Mouse (Mus musculus) heart, embryonic 15.5 days (tissue): ENCODE results near the gene Nmi. TPM values are rescaled to one million over a fixed set of nuclear protein-coding genes. Genes with fewer than 3 reads are reported as not detected.
"Not testable (repeated sequence)": the region's sequence is repeated elsewhere in the genome, so short reads cannot be mapped to it uniquely, and the experiment has no call there.

Experiments used
- ATAC-seq: fragments of 200-750 bp; cut with Nextera tagmentation; replicated peaks from 2 replicates; pipeline ENCODE4 v1.8.0; 2017; ENCODE audit warnings: low read depth, moderate TSS enrichment; ENCODE audit not compliant: insufficient number of reproducible peaks, insufficient read depth, low FRiP score
- H3K27ac ChIP-seq: fragments of 300-500 bp; sonication (generic); 2 replicates; pipeline ENCODE4 v1.5.1; 2015; ENCODE audit warnings: mild to moderate bottlenecking, inconsistent platforms
- H3K27me3 ChIP-seq: fragments of 300-500 bp; sonication (generic); 2 replicates; pipeline ENCODE4 v1.6.1; 2015; ENCODE audit warnings: inconsistent platforms
- H3K36me3 ChIP-seq: fragments of 300-500 bp; sonication (generic); 2 replicates; pipeline ENCODE4 v1.6.1; 2015; ENCODE audit warnings: mild to moderate bottlenecking, inconsistent platforms
- H3K4me1 ChIP-seq: fragments of 300-500 bp; sonication (generic); replicated peaks from 2 replicates; pipeline ENCODE4 v1.6.1; 2015; ENCODE audit warnings: inconsistent platforms
- H3K4me2 ChIP-seq: fragments of 300-500 bp; sonication (generic); 2 replicates; pipeline ENCODE4 v1.6.1; 2015; ENCODE audit warnings: inconsistent platforms, mild to moderate bottlenecking, moderate library complexity
- H3K4me3 ChIP-seq: fragments of 300-500 bp; sonication (generic); 2 replicates; pipeline ENCODE4 v1.5.1; 2015; ENCODE audit warnings: mild to moderate bottlenecking, inconsistent platforms
- H3K9ac ChIP-seq: fragments of 300-500 bp; sonication (generic); 2 replicates; pipeline ENCODE4 v1.6.1; 2015; ENCODE audit warnings: mild to moderate bottlenecking, inconsistent platforms
- H3K9me3 ChIP-seq: fragments of 300-500 bp; sonication (generic); replicated peaks from 2 replicates; pipeline ENCODE4 v1.6.1; 2016; ENCODE audit warnings: inconsistent platforms
- WGBS: fragments of 180-500 bp; shearing (Covaris S2); methylation state at CpG from one replicate; pipeline ENCODE4 v1.1.7; 2015; ENCODE audit warnings: mixed read lengths; 5-methylcytosine and 5-hydroxymethylcytosine counted together
- polyA plus RNA-seq: library from polyadenylated mRNA; unstranded; fragments of >200 nt; fragmentation: Nextera tagmentation; extraction: Ambion mirVana; gene quantifications from 2 replicates; pipeline ENCODE4 v1.2.1, GENCODE M21; 2015

The Nmi gene
- 16.2 and 18.2 TPM in 2 replicates for polyA plus RNA-seq

- 64% methylated on average over 9 of the region's 9 CpGs for whole genome bisulfite sequencing
- peak; percentile 76; the same call in 1 of the 2 replicates for ATAC-seq
These were observed at the start of gene Nmi for GRCm38 (mm10) chr2:51973410-51973968. TSS of gene Nmi (minus strand) at chr2:51973494.

GRCm38 (mm10) chr2:52016361-52016760, 43.1 kb upstream of the Nmi start:
- ATAC-seq: no peak
- Histone ChIP-seq H3K4me3 (no peak overlapping the region), H3K4me1 (peaks cover 9% of the 10 kb centered on the region), H3K27ac (no peak overlapping the region), H3K27me3 (no peaks in the 10 kb centered on the region), H3K4me2 (peak overlapping the region; percentile 48), H3K9ac (no peak overlapping the region), H3K9me3 (no peaks in the 10 kb centered on the region), H3K36me3 (no peaks in the 10 kb centered on the region)
- WGBS: 32% methylated on average over 7 of the region's 7 CpGs

More at GRCm38 (mm10) chr2:51973410-51973968, at the start of gene Nmi:
- H3K9ac ChIP-seq: peak within 1 kb of the TSS; percentile 61
- no peaks in the 10 kb centered on the region for H3K27me3 ChIP-seq
- H3K27ac ChIP-seq: peak within 1 kb of the TSS; percentile 83
- no peaks in the 10 kb centered on the region for H3K9me3 ChIP-seq
- no peaks in the 10 kb centered on the region for H3K36me3 ChIP-seq
- peaks cover 4% of the 10 kb centered on the region for H3K4me1 ChIP-seq
- H3K4me2 ChIP-seq: peak within 1 kb of the TSS; percentile 61
- H3K4me3 ChIP-seq: peak within 1 kb of the TSS; percentile 60

DNA sequence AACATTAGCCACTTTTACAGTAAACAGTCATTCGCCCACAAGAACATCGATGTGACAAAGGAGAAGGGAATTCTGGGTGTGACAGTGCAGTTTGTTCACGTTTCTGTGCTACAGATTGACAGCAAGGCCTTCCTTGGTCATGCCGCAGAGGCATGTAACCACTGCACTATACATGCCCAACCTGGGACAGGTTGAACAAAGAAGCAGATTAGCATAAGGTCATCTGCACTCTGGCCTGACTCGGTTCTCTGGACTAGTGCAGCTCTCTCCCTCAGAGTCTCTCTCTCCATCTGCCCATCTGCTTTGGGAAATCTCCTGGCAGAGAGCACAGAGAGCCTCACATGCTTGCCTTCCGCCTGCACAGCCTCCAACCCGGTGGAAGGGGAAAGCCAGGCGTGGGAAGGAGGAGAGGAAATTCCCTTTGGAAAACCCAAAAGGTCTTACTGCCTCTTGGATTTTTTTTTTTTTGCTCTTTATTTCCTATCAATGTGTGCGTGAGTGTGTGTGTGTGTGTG, 40.1 kb upstream of the Nmi start:
- 72% methylated on average over 9 of the region's 9 CpGs for WGBS
- no peak for ATAC-seq
- Histone ChIP-seq H3K4me2 (no peak overlapping the region), H3K36me3 (no peaks in the 10 kb centered on the region), H3K27ac (no peak overlapping the region), H3K27me3 (no peaks in the 10 kb centered on the region), H3K4me1 (peaks cover 9% of the 10 kb centered on the region), H3K9ac (no peak overlapping the region), H3K4me3 (no peak overlapping the region), H3K9me3 (no peaks in the 10 kb centered on the region)

DNA sequence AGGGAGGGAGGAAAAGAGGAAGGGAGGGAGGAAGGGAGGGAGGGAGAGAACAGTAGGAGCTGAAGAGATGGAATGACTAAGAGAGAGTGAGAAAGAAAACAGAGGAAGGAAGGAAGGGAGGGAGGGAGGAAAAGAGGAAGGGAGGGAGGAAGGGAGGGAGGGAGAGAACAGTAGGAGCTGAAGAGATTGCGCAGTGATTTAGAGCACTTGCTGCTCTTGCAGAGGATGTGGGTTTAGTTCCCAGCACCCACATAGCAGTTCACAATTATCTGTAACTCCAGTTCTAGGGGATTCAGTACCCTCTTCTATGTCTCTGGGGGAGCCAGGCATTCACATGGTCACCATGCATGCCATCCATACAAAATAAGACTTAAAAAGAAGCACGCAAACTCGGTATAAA, 38.5 kb upstream of the Nmi start:
- H3K27ac ChIP-seq, ATAC-seq, H3K9me3 ChIP-seq, H3K4me1 ChIP-seq, H3K4me2 ChIP-seq, H3K9ac ChIP-seq, H3K4me3 ChIP-seq, H3K27me3 ChIP-seq, H3K36me3 ChIP-seq: not testable (repeated sequence)
- 85% methylated on average over 3 of the region's 3 CpGs for WGBS

DNA sequence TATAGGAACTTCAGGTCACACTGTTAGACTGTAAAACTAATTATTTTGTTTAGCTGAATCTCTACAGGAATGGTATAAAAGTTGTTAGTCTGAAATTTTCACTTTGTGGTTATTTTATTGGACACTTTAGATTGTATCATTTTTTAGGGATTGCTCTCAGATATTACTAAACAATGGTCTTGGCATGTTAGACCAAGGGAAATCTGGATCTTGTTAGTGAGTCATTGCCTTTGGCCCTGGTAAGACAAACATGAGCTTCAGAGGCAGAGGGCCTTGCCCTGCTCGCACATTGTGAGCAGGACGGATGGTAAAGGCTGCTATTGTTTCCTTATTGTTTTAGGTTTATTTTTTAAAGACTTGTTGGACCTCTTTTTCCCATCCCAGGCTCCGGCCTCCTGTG, 33.1 kb upstream of the Nmi start:
- 67% methylated on average over 3 of the region's 3 CpGs for WGBS
- H3K27ac ChIP-seq: no peak overlapping the region
- no peaks in the 10 kb centered on the region for H3K9me3 ChIP-seq
- H3K27me3 ChIP-seq: no peaks in the 10 kb centered on the region
- H3K4me3 ChIP-seq: no peak overlapping the region
- no peak for ATAC-seq
- no peaks in the 10 kb centered on the region for H3K4me1 ChIP-seq
- H3K36me3 ChIP-seq: no peaks in the 10 kb centered on the region
- no peak overlapping the region for H3K4me2 ChIP-seq
- H3K9ac ChIP-seq: no peak overlapping the region

- WGBS: 88% methylated on average over 10 of the region's 10 CpGs
- H3K27me3 ChIP-seq, ATAC-seq, H3K4me3 ChIP-seq, H3K4me1 ChIP-seq, H3K36me3 ChIP-seq, H3K27ac ChIP-seq, H3K9me3 ChIP-seq, H3K9ac ChIP-seq, H3K4me2 ChIP-seq: not testable (repeated sequence)
These were observed 29.0 kb upstream of the Nmi start for GRCm38 (mm10) chr2:52002299-52002698.

- WGBS: 80% methylated on average over 8 of the region's 8 CpGs
- H3K36me3 ChIP-seq: no peaks in the 10 kb centered on the region
- H3K4me2 ChIP-seq: no peak overlapping the region
- no peaks in the 10 kb centered on the region for H3K27me3 ChIP-seq
- no peak for ATAC-seq
- H3K27ac ChIP-seq: no peak overlapping the region
- H3K4me3 ChIP-seq: no peak overlapping the region
- H3K9me3 ChIP-seq: no peaks in the 10 kb centered on the region
- H3K4me1 ChIP-seq: no peaks in the 10 kb centered on the region
- no peak overlapping the region for H3K9ac ChIP-seq
These were observed 28.2 kb upstream of the Nmi start for GRCm38 (mm10) chr2:52001521-52001920.

DNA sequence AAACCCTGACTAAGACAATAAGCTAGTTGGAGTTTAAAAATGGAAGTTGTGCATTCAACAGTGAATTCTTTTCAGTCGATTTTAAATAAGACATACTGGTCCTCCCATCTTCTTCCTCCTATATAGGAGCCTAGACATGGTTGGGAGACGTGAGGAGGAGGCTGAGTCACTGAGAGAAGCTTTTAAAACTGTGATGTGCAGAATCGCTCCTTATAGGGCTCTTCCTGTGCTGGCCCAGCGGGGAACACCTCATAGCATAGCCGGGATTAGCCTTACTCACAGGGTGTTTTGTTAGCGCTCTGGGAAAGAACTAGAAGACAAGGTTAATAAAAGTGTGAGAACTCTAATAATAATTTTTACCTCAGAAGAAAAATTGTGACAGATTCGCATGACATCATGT, 26.7 kb upstream of the Nmi start:
- no peak overlapping the region for H3K4me2 ChIP-seq
- WGBS: 51% methylated on average over 7 of the region's 7 CpGs
- no peak overlapping the region for H3K4me3 ChIP-seq
- H3K27me3 ChIP-seq: no peaks in the 10 kb centered on the region
- H3K36me3 ChIP-seq: no peaks in the 10 kb centered on the region
- H3K9ac ChIP-seq: no peak overlapping the region
- H3K9me3 ChIP-seq: no peaks in the 10 kb centered on the region
- no peak for ATAC-seq
- no peak overlapping the region for H3K27ac ChIP-seq
- no peaks in the 10 kb centered on the region for H3K4me1 ChIP-seq

GRCm38 (mm10) chr2:51991447-51991846, 18.2 kb upstream of the Nmi start:
- H3K4me2 ChIP-seq: no peak overlapping the region
- no peaks in the 10 kb centered on the region for H3K36me3 ChIP-seq
- no peaks in the 10 kb centered on the region for H3K27me3 ChIP-seq
- H3K27ac ChIP-seq: no peak overlapping the region
- 78% methylated on average over 6 of the region's 6 CpGs for WGBS
- no peak overlapping the region for H3K4me3 ChIP-seq
- H3K9ac ChIP-seq: no peak overlapping the region
- no peaks in the 10 kb centered on the region for H3K4me1 ChIP-seq
- no peak for ATAC-seq
- no peaks in the 10 kb centered on the region for H3K9me3 ChIP-seq

DNA sequence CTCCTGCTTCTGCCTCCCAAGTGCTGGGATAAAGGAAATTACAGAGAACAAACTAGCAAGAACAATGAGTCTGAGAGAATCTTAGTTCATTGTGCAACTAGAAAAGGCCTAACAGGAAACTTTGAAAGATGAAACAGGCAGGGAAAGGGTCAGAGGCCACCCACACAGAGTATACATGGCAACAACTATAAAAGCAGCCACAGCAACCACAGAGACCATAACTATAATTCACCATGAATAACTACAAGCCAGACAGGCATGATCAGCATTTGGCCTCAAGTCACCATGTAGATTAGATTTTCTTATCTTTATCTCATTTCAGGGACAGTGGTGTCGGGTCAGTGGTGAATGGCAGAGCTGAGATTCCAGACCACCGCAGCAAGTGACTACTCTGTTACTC, 16.3 kb upstream of the Nmi start:
- Histone ChIP-seq H3K9ac (no peak overlapping the region), H3K27me3 (no peaks in the 10 kb centered on the region), H3K4me1 (no peaks in the 10 kb centered on the region), H3K9me3 (no peaks in the 10 kb centered on the region), H3K4me3 (no peak overlapping the region), H3K36me3 (no peaks in the 10 kb centered on the region), H3K4me2 (no peak overlapping the region), H3K27ac (no peak overlapping the region)
- no peak for ATAC-seq
- 33% methylated on average over 2 of the region's 2 CpGs for WGBS

- Histone ChIP-seq H3K27me3 (no peaks in the 10 kb centered on the region), H3K4me2 (no peak overlapping the region), H3K4me3 (no peak overlapping the region), H3K9me3 (no peaks in the 10 kb centered on the region), H3K27ac (no peak overlapping the region), H3K9ac (no peak overlapping the region), H3K4me1 (peaks cover 4% of the 10 kb centered on the region; the same call in 1 of the 2 replicates), H3K36me3 (no peaks in the 10 kb centered on the region)
- WGBS: 66% methylated on average over 5 of the region's 5 CpGs
- ATAC-seq: no peak
These were observed 13.4 kb upstream of the Nmi start for GRCm38 (mm10) chr2:51986695-51987094.

GRCm38 (mm10) chr2:51986157-51986556, 12.9 kb upstream of the Nmi start:
- H3K9me3 ChIP-seq: no peaks in the 10 kb centered on the region
- H3K4me3 ChIP-seq: no peak overlapping the region
- H3K9ac ChIP-seq: no peak overlapping the region
- H3K4me1 ChIP-seq: peaks cover 8% of the 10 kb centered on the region; the same call in 1 of the 2 replicates
- H3K27ac ChIP-seq: no peak overlapping the region
- H3K36me3 ChIP-seq: no peaks in the 10 kb centered on the region
- 70% methylated on average over 9 of the region's 9 CpGs for WGBS
- H3K4me2 ChIP-seq: no peak overlapping the region
- H3K27me3 ChIP-seq: no peaks in the 10 kb centered on the region
- ATAC-seq: no peak
